Mouse (Mus musculus) cortical plate, adult 2 months (tissue): ENCODE measurements around the gene Prpf31.

Experiments used
- CTCF ChIP-seq: fragments of 200-500 bp; IDR thresholded peaks from 2 replicates; pipeline ENCODE4 v1.5.1; 2011; ENCODE audit warnings: mild to moderate bottlenecking, control low read depth, low read length; ENCODE audit not compliant: insufficient read depth; ENCODE audit errors: extremely low read depth
- POLR2A ChIP-seq: fragments of 200-500 bp; IDR thresholded peaks from 2 replicates; pipeline ENCODE4 v1.6.1; 2011; ENCODE audit warnings: mild to moderate bottlenecking, low read length, control low read depth; ENCODE audit not compliant: insufficient read depth; ENCODE audit errors: extremely low read depth

GRCm38 (mm10) chr7:3677342-3677741 lies 47.6 kb downstream of the Prpf31 start, which contains the start of gene Tmc4:
- no peak for TF ChIP-seq CTCF
- TF ChIP-seq POLR2A = no peak
